Mouse (Mus musculus) kidney, embryonic 14.5 days (tissue): Measurements from ENCODE around the gene Irf2bpl. TPM values are rescaled to one million over a fixed set of nuclear protein-coding genes. Genes with fewer than 3 reads are reported as not detected.
A peak's percentile ranks its signal among the peaks of the same experiment; 100 is the strongest.

Source experiments
- ATAC-seq: fragments of 200-750 bp; cut with Nextera tagmentation; 2 replicates; pipeline ENCODE4 v1.8.0; 2017; ENCODE audit warnings: moderate number of reproducible peaks, mild to moderate bottlenecking, moderate TSS enrichment, moderate library complexity; ENCODE audit not compliant: low FRiP score, low TSS enrichment
- H3K27ac ChIP-seq: fragments of 300-500 bp; sonication (generic); 2 replicates; pipeline ENCODE4 v1.5.1; 2014; ENCODE audit warnings: low read depth, mild to moderate bottlenecking, low read length, moderate library complexity, mixed read lengths
- H3K27me3 ChIP-seq: fragments of 300-500 bp; sonication (generic); 2 replicates; pipeline ENCODE4 v1.6.1; 2014; ENCODE audit warnings: mild to moderate bottlenecking, low read length; ENCODE audit not compliant: control insufficient read depth, insufficient read depth
- H3K36me3 ChIP-seq: fragments of 300-500 bp; sonication (generic); 2 replicates; pipeline ENCODE4 v1.6.1; 2014; ENCODE audit warnings: low read length, mixed read lengths; ENCODE audit not compliant: control insufficient read depth, insufficient read depth
- H3K4me1 ChIP-seq: fragments of 300-500 bp; sonication (generic); 2 replicates; pipeline ENCODE4 v1.6.1; 2014; ENCODE audit warnings: low read length, mixed read lengths; ENCODE audit not compliant: control insufficient read depth, insufficient read depth
- H3K4me2 ChIP-seq: fragments of 300-500 bp; sonication (generic); replicated peaks from 2 replicates; pipeline ENCODE4 v1.6.1; 2014; ENCODE audit warnings: low read depth, mild to moderate bottlenecking, low read length
- H3K4me3 ChIP-seq: fragments of 300-500 bp; sonication (generic); 2 replicates; pipeline ENCODE4 v1.5.1; 2014; ENCODE audit warnings: mild to moderate bottlenecking, low read length
- H3K9ac ChIP-seq: fragments of 300-500 bp; sonication (generic); 2 replicates; pipeline ENCODE4 v1.6.1; 2014; ENCODE audit warnings: low read depth, mild to moderate bottlenecking, low read length, moderate library complexity
- H3K9me3 ChIP-seq: fragments of 300-500 bp; sonication (generic); 2 replicates; pipeline ENCODE4 v1.6.1; 2016; ENCODE audit warnings: low read length; ENCODE audit not compliant: control insufficient read depth
- WGBS: fragments of 180-500 bp; shearing (Covaris S2); extraction: QIAGEN DNeasy Blood & Tissue Kit; methylation state at CpG from one replicate; pipeline ENCODE4 v1.1.7; 2014; 5-methylcytosine and 5-hydroxymethylcytosine counted together
- polyA plus RNA-seq: library from polyadenylated mRNA; unstranded; fragments of >200 nt; fragmentation: Nextera tagmentation; extraction: Ambion mirVana; gene quantifications from 2 replicates; pipeline ENCODE4 v1.2.1, GENCODE M21; 2014

Gene Irf2bpl
- polyA plus RNA-seq, 1 experiment from 2014 or later, result 34.8 TPM

DNA sequence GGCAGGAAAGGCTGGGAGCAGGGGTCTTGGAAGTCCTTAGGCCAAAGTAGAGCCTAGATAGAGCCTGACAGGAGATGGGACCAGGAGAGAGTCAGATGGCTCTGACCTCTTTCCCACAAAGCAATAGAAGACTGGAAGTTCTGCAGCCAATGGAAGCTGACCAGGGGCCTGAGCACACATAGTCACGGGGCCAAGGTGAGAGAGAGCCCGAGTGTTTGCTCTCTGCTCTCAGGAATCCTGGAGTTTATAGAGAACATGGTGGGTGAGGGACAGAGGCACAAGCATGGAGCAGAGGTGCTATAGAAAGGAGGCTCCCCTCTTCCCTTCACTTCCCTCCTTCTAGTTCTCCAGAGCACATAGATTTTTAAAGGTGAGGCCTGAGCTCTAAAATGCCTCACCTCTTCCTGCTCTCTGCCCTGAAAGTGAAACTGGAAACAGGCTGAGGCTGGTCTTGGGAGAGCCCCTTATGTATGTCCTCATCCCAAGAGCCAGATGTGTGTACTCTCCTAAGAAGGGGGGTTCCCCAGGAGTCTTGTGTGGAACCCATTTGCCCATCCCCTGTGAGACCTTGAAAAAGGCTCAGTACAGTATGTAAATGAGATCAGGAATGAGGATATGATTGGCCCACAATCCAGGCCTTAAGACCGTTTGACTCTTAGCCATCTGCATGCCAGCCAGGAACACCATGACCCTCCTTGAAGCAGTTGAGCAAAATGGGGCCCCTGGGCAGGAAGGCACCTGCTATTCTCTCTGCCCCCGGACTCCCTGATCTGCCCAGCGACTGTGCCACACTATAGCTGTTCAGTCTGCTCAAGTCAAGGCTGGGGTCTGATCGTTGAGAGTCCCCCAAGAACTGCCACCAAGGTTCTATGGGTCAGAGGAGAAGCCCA, 25.4 kb downstream of the Irf2bpl start:
- 67% methylated on average over 6 of the region's 6 CpGs for WGBS
- Histone ChIP-seq H3K27me3 (no peaks in the 10 kb centered on the region), H3K36me3 (no peaks in the 10 kb centered on the region), H3K4me2 (no peak overlapping the region), H3K4me3 (no peak overlapping the region), H3K9ac (peak overlapping the region; percentile 31), H3K27ac (no peak overlapping the region), H3K9me3 (no peaks in the 10 kb centered on the region), H3K4me1 (peaks cover 21% of the 10 kb centered on the region)
- no peak for ATAC-seq

- Histone ChIP-seq H3K36me3 (no peaks in the 10 kb centered on the region), H3K9me3 (no peaks in the 10 kb centered on the region), H3K4me1 (peaks cover 21% of the 10 kb centered on the region), H3K27me3 (no peaks in the 10 kb centered on the region), H3K4me2 (no peak overlapping the region), H3K4me3 (no peak overlapping the region), H3K9ac (no peak overlapping the region), H3K27ac (no peak overlapping the region)
- no peak for ATAC-seq
- WGBS, result 98% methylated on average over 4 of the region's 4 CpGs
Observed at GRCm38 (mm10) chr12:86858498-86858897, 26.1 kb downstream of the Irf2bpl start.

DNA sequence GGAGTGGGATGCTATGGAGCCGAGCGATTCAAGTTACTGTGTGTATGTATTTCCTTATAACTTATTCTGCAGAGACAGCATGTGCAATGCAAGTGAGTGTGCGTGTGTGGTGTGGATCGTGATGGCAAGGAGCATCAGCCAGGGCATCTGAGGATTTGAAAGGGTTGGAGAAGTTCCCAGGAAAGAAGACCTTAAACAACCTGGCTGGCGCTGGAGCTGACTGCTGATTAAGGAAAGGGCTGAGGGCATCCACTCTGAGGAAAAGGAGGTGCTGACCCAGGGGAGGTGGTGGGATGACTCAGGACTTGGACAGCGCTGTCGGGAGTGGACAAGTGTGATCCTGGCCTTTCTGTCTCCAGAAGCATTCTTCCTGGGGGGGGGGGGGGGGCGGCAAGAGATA, 27.3 kb downstream of the Irf2bpl start:
- no peak for ATAC-seq
- Histone ChIP-seq H3K27me3 (no peaks in the 10 kb centered on the region), H3K27ac (no peak overlapping the region), H3K4me3 (no peak overlapping the region), H3K9ac (no peak overlapping the region), H3K4me1 (peaks cover 21% of the 10 kb centered on the region), H3K9me3 (no peaks in the 10 kb centered on the region), H3K4me2 (no peak overlapping the region), H3K36me3 (no peaks in the 10 kb centered on the region)
- WGBS, result 80% methylated on average over 8 of the region's 8 CpGs

GRCm38 (mm10) chr12:86855670-86856069, 28.9 kb downstream of the Irf2bpl start:
- Histone ChIP-seq H3K27me3 (no peaks in the 10 kb centered on the region), H3K4me3 (no peak overlapping the region), H3K36me3 (no peaks in the 10 kb centered on the region), H3K9ac (no peak overlapping the region), H3K9me3 (no peaks in the 10 kb centered on the region), H3K27ac (peak overlapping the region; percentile 51; the same call in 1 of the 2 replicates), H3K4me1 (peaks cover 28% of the 10 kb centered on the region), H3K4me2 (peak overlapping the region; percentile 31)
- 8% methylated on average over 11 of the region's 11 CpGs for WGBS
- peak; percentile 84 for ATAC-seq

DNA sequence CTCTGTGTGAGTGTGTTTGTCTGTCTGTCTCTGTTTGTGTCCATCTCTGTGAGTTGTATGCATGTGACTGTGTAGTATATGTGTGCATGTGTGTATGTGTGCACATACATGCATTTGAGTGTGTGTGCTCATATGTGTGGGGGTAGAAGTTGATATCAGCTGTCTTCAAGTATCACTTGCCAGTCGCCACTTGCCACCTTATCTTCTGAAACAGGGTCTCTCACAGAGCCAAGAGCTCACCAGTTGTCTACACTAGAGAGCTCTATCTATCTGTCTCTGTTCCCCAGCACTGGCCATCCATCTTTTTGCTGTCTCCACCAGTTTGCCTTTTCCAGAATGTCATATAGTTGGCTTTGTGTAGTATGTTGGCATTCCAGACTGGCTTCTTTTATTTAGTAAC, 31.1 kb downstream of the Irf2bpl start:
- WGBS, result 73% methylated on average over 1 of the region's 1 CpGs

GRCm38 (mm10) chr12:86851313-86851712, 33.3 kb downstream of the Irf2bpl start:
- Histone ChIP-seq H3K36me3 (no peaks in the 10 kb centered on the region), H3K4me3 (no peak overlapping the region), H3K27ac (no peak overlapping the region), H3K9me3 (no peaks in the 10 kb centered on the region), H3K4me2 (no peak overlapping the region), H3K9ac (no peak overlapping the region), H3K4me1 (peaks cover 19% of the 10 kb centered on the region), H3K27me3 (no peaks in the 10 kb centered on the region)
- ATAC-seq, result no peak

More for the DNA sequence above, 31.1 kb downstream of the Irf2bpl start:
- ATAC-seq, result no peak
- no peak overlapping the region for H3K9ac ChIP-seq
- H3K4me3 ChIP-seq, result no peak overlapping the region
- no peaks in the 10 kb centered on the region for H3K9me3 ChIP-seq
- H3K36me3 ChIP-seq, result no peaks in the 10 kb centered on the region
- no peak overlapping the region for H3K27ac ChIP-seq
- no peaks in the 10 kb centered on the region for H3K27me3 ChIP-seq
- H3K4me2 ChIP-seq, result no peak overlapping the region
- H3K4me1 ChIP-seq, result peaks cover 19% of the 10 kb centered on the region

DNA sequence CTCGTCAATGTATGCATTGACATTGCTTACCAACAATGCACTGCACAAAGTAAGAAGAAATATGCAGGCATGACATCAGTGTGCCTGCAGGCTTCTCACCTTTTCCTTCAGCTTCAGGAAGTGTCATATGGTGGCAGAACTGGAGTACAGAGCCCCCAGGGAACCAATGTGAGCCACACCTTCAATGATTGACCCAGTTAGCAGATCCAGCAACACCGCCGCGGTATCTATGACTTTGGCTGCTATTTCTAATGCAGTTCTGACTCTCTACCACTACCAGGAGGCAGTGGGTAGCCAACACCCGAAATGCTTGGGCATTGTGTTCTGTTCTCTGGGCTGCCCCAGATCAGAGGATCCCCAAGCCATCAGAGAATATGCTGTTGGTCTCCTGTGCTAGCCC, 33.9 kb downstream of the Irf2bpl start:
- H3K9ac ChIP-seq, result no peak overlapping the region
- H3K27me3 ChIP-seq, result no peaks in the 10 kb centered on the region
- no peaks in the 10 kb centered on the region for H3K9me3 ChIP-seq
- 76% methylated on average over 5 of the region's 5 CpGs for WGBS
- no peaks in the 10 kb centered on the region for H3K36me3 ChIP-seq
- H3K4me2 ChIP-seq, result no peak overlapping the region
- H3K4me1 ChIP-seq, result peaks cover 18% of the 10 kb centered on the region
- ATAC-seq, result no peak
- no peak overlapping the region for H3K4me3 ChIP-seq
- no peak overlapping the region for H3K27ac ChIP-seq

DNA sequence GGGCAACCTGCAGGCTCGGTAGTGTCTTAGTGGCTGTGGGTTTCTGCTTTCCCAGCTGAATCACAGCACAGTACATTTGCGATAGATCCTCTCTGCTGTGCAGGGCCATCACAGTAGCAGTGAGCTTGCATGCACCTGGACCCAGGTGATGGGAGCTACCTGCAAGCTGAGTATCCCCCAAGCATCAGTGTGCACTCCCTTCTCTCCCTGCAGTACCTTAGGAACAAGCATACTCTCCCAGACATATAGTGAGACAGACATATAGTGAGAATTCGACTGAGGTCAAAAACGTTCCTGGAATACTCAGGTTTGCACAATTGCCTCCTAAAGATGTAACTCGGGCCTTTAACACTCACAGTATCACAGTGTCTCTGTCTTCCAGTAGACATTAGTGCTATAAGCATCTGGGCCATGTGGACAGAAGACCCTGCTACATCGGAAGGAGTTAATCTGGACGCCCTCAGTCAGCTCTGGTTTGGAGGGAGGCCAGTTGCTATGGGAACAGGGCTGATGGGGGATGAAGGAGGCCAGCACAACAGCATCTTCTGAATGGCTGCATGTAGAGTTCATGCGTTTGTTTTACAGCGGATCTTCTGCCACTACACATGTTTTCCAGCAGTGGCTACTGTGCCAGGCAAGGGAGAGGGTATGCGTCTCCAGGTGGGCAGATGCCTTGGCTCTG, 34.5 kb downstream of the Irf2bpl start:
- ATAC-seq, result no peak
- Histone ChIP-seq H3K27me3 (no peaks in the 10 kb centered on the region), H3K4me1 (peaks cover 11% of the 10 kb centered on the region), H3K36me3 (no peaks in the 10 kb centered on the region), H3K9ac (no peak overlapping the region), H3K27ac (no peak overlapping the region), H3K9me3 (no peaks in the 10 kb centered on the region), H3K4me3 (no peak overlapping the region), H3K4me2 (no peak overlapping the region)
- 75% methylated on average over 10 of the region's 10 CpGs for WGBS

- Histone ChIP-seq H3K27me3 (no peaks in the 10 kb centered on the region), H3K36me3 (no peaks in the 10 kb centered on the region), H3K4me1 (peaks cover 12% of the 10 kb centered on the region), H3K4me2 (no peak overlapping the region; the same call in 1 of the 2 replicates), H3K9ac (no peak overlapping the region), H3K4me3 (no peak overlapping the region), H3K27ac (no peak overlapping the region; the same call in 1 of the 2 replicates), H3K9me3 (no peaks in the 10 kb centered on the region)
- 24% methylated on average over 15 of the region's 15 CpGs for WGBS
- no peak for ATAC-seq
Observed at GRCm38 (mm10) chr12:86842866-86843459, 41.6 kb downstream of the Irf2bpl start.
